Mouse (Mus musculus): ENCODE data around the gene Gla. TPM values are rescaled to one million over a fixed set of nuclear protein-coding genes. Genes with fewer than 3 reads are reported as not detected.

Gla gene
- polyA plus RNA-seq, 1 experiment from 2014 or later = 3.0 TPM

GRCm38 (mm10) chrX:134612285-134612959 lies 11.5 kb upstream of the Gla start:
- H3K4me1 ChIP-seq (ENCODE audit: insufficient read depth) = no peaks in the 10 kb centered on the region
- no peak for TF ChIP-seq CTCF (IDR thresholded peaks at IDR 0.05; ENCODE audit: low read depth)
- H3K4me2 ChIP-seq = peak overlapping the region; percentile 58
- no peaks in the 10 kb centered on the region for H3K9me3 ChIP-seq (ENCODE audit: low read depth, low read length)
- H3K27ac ChIP-seq (ENCODE audit: low read depth) = peak overlapping the region; percentile 91
- H3K4me3 ChIP-seq (ENCODE audit: low read depth, low read length) = peak overlapping the region; percentile 25
- WGBS = 13% methylated on average over 15 of the region's 15 CpGs
- no peaks in the 10 kb centered on the region for H3K36me3 ChIP-seq (ENCODE audit: insufficient read depth)
- DNase-seq = peak; percentile 91
- no peaks in the 10 kb centered on the region for H3K27me3 ChIP-seq (ENCODE audit: insufficient read depth, low read length)
- H3K9ac ChIP-seq = no peak overlapping the region
- ATAC-seq (ENCODE audit: insufficient read depth) = peak; percentile 94

- TF ChIP-seq CTCF (IDR thresholded peaks at IDR 0.05; ENCODE audit: low read depth) = no peak
- H3K4me3 ChIP-seq (ENCODE audit: low read depth, low read length) = no peak overlapping the region
- H3K4me1 ChIP-seq (ENCODE audit: insufficient read depth) = no peaks in the 10 kb centered on the region
- H3K9me3 ChIP-seq (ENCODE audit: low read depth, low read length) = no peaks in the 10 kb centered on the region
- DNase-seq (no peak), ATAC-seq (ENCODE audit: insufficient read depth) (no peak)
- WGBS = 72% methylated on average over 4 of the region's 4 CpGs
- no peak overlapping the region for H3K9ac ChIP-seq
- no peaks in the 10 kb centered on the region for H3K27me3 ChIP-seq (ENCODE audit: insufficient read depth, low read length)
- no peak overlapping the region for H3K4me2 ChIP-seq
- H3K27ac ChIP-seq (ENCODE audit: low read depth) = no peak overlapping the region
- 0 out of 2 replicates have a peak, but pooled peaks cover 4% of the 10 kb centered on the region for H3K36me3 ChIP-seq (ENCODE audit: insufficient read depth)
Observed at GRCm38 (mm10) chrX:134610984-134611383, 10.1 kb upstream of the Gla start.

GRCm38 (mm10) chrX:134609472-134609871 lies 8.5 kb upstream of the Gla start:
- peak; percentile 58 for TF ChIP-seq CTCF (IDR thresholded peaks at IDR 0.05; ENCODE audit: low read depth)
- Histone ChIP-seq H3K4me3 (ENCODE audit: low read depth, low read length) (no peak overlapping the region), H3K27me3 (ENCODE audit: insufficient read depth, low read length) (no peaks in the 10 kb centered on the region), H3K4me2 (no peak overlapping the region), H3K36me3 (ENCODE audit: insufficient read depth) (0 out of 2 replicates have a peak, but pooled peaks cover 4% of the 10 kb centered on the region), H3K4me1 (ENCODE audit: insufficient read depth) (no peaks in the 10 kb centered on the region), H3K9ac (no peak overlapping the region), H3K9me3 (ENCODE audit: low read depth, low read length) (no peaks in the 10 kb centered on the region), H3K27ac (ENCODE audit: low read depth) (no peak overlapping the region)
- DNase-seq (peak; percentile 73), ATAC-seq (ENCODE audit: insufficient read depth) (no peak)
- 29% methylated on average over 4 of the region's 4 CpGs for WGBS

- Histone ChIP-seq H3K27ac (ENCODE audit: low read depth) (peak overlapping the region; percentile 90), H3K4me1 (ENCODE audit: insufficient read depth) (0 out of 2 replicates have a peak, but pooled peaks cover 2% of the 10 kb centered on the region), H3K9me3 (ENCODE audit: low read depth, low read length) (no peaks in the 10 kb centered on the region), H3K36me3 (ENCODE audit: insufficient read depth) (peaks cover 7% of the 10 kb centered on the region; the same call in 1 of the 2 replicates), H3K9ac (peak overlapping the region; percentile 59), H3K4me3 (ENCODE audit: low read depth, low read length) (peak overlapping the region; percentile 53), H3K27me3 (ENCODE audit: insufficient read depth, low read length) (no peaks in the 10 kb centered on the region), H3K4me2 (peak overlapping the region; percentile 60)
- ATAC-seq (ENCODE audit: insufficient read depth) (peak; percentile 89), DNase-seq (peak; percentile 57)
- TF ChIP-seq CTCF (IDR thresholded peaks at IDR 0.05; ENCODE audit: low read depth) = 0 out of 2 replicates have a peak, but pooled peaks have one; percentile 0
- 12% methylated on average over 39 of the region's 43 CpGs for WGBS
Observed at GRCm38 (mm10) chrX:134601380-134602120, 625 bp upstream of the Gla start.

GRCm38 (mm10) chrX:134599922-134600565 lies 881 bp downstream of the Gla start:
- H3K9ac ChIP-seq = peak overlapping the region; percentile 47
- 20% methylated on average over 10 of the region's 10 CpGs for WGBS
- no peaks in the 10 kb centered on the region for H3K9me3 ChIP-seq (ENCODE audit: low read depth, low read length)
- no peaks in the 10 kb centered on the region for H3K27me3 ChIP-seq (ENCODE audit: insufficient read depth, low read length)
- H3K27ac ChIP-seq (ENCODE audit: low read depth) = peak overlapping the region; percentile 63
- 0 out of 2 replicates have a peak, but pooled peaks cover 2% of the 10 kb centered on the region for H3K4me1 ChIP-seq (ENCODE audit: insufficient read depth)
- peaks cover 7% of the 10 kb centered on the region; the same call in 1 of the 2 replicates for H3K36me3 ChIP-seq (ENCODE audit: insufficient read depth)
- TF ChIP-seq CTCF (IDR thresholded peaks at IDR 0.05; ENCODE audit: low read depth) = no peak
- peak overlapping the region; percentile 65 for H3K4me2 ChIP-seq
- H3K4me3 ChIP-seq (ENCODE audit: low read depth, low read length) = peak overlapping the region; percentile 53
- peak; percentile 3; the same call in 1 of the 2 replicates for ATAC-seq (ENCODE audit: insufficient read depth)
- no peak for DNase-seq

GRCm38 (mm10) chrX:134589836-134590235 lies 11.1 kb downstream of the Gla start:
- ATAC-seq (ENCODE audit: insufficient read depth) (no peak), DNase-seq (no peak)
- WGBS = 44% methylated on average over 5 of the region's 5 CpGs

More at GRCm38 (mm10) chrX:134589836-134590235, 11.1 kb downstream of the Gla start:
- H3K9me3 ChIP-seq (ENCODE audit: low read depth, low read length) = no peaks in the 10 kb centered on the region
- H3K27ac ChIP-seq (ENCODE audit: low read depth) = no peak overlapping the region
- TF ChIP-seq CTCF (IDR thresholded peaks at IDR 0.05; ENCODE audit: low read depth) = no peak
- H3K27me3 ChIP-seq (ENCODE audit: insufficient read depth, low read length) = no peaks in the 10 kb centered on the region
- H3K4me1 ChIP-seq (ENCODE audit: insufficient read depth) = no peaks in the 10 kb centered on the region
- no peak overlapping the region for H3K4me2 ChIP-seq
- no peak overlapping the region for H3K4me3 ChIP-seq (ENCODE audit: low read depth, low read length)
- no peak overlapping the region for H3K9ac ChIP-seq
- peaks cover 21% of the 10 kb centered on the region for H3K36me3 ChIP-seq (ENCODE audit: insufficient read depth)

All from lung, embryonic 14.5 days (tissue).